Mouse (Mus musculus) cortical plate, adult 2 months (tissue): ENCODE measurements at regions not wholly inside any gene's neighbourhood (a gene's known extent, or its start where the extent isn't known, plus 50 kb on each side); places are given as distances from the start of the nearest gene placed in this dataset.

ENCODE experiments used
- CTCF ChIP-seq: fragments of 200-500 bp; IDR thresholded peaks from 2 replicates; pipeline ENCODE4 v1.5.1; 2011; ENCODE audit warnings: mild to moderate bottlenecking, control low read depth, low read length; ENCODE audit not compliant: insufficient read depth; ENCODE audit errors: extremely low read depth
- POLR2A ChIP-seq: fragments of 200-500 bp; IDR thresholded peaks from 2 replicates; pipeline ENCODE4 v1.6.1; 2011; ENCODE audit warnings: mild to moderate bottlenecking, low read length, control low read depth; ENCODE audit not compliant: insufficient read depth; ENCODE audit errors: extremely low read depth

DNA sequence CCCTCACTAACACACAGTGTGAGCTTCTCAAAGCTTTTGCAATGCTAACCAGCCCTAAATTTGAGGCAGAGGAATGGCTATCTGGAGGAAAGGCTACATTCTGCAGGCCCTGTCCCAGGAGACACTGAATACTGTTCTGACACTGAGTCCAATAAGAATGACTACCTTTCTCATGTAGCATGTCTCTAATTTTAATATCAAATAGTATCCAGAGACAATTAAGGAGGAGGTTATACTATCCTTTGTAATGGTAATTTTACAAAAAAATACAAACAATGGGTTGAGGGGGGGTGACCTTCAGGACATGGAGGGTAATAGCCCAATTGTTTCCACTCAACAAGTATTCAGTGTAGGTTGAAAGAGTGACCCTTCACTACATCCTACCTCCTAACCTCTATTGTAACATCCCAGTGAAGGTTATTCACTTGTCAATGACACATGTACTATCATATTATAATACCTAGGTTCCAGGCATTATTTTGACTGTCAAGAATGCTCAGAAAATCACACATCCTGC is 222.7 kb downstream of the Gm826 start:
- TF ChIP-seq CTCF: no peak
- no peak for TF ChIP-seq POLR2A
